Mouse (Mus musculus) ES-E14 (cell line): ENCODE measurements around the gene Kdm8. TPM values are rescaled to one million over a fixed set of nuclear protein-coding genes. Genes with fewer than 3 reads are reported as not detected.

Experiments used
- DNase-seq: peaks from one replicate; pipeline ENCODE4 v3.0.0-alpha.2; 2013; ENCODE audit warnings: low read depth, low spot score
- H3K27ac ChIP-seq: 2 replicates; pipeline ENCODE4 v1.5.1; 2012; ENCODE audit warnings: low read depth, mild to moderate bottlenecking, low read length, moderate library complexity, mixed read lengths; ENCODE audit not compliant: poor library complexity, insufficient read depth, severe bottlenecking
- H3K36me3 ChIP-seq: 2 replicates; pipeline ENCODE4 v1.6.1; 2012; ENCODE audit warnings: mild to moderate bottlenecking, low read length, moderate library complexity, mixed read lengths; ENCODE audit not compliant: control insufficient read depth, poor library complexity, insufficient read depth, severe bottlenecking
- H3K4me1 ChIP-seq, 2 experiments: fragments of 150-350 bp in 1 of 2; sonication (generic) in 1 of 2; 2 replicates each; pipeline ENCODE4 v1.6.1; 2012; ENCODE audit warnings: low read length in 2 of 2, mild to moderate bottlenecking in 1 of 2, mixed read lengths in 1 of 2; ENCODE audit not compliant: control insufficient read depth in 2 of 2, insufficient read depth in 2 of 2, poor library complexity in 1 of 2
- H3K4me3 ChIP-seq, 2 experiments: fragments of 150-350 bp in 1 of 2; sonication (generic) in 1 of 2; 2 replicates each; pipeline ENCODE4 v1.5.1; 2012; ENCODE audit warnings: low read length in 2 of 2, low read depth in 1 of 2, mild to moderate bottlenecking in 1 of 2, mixed read lengths in 1 of 2; ENCODE audit not compliant: insufficient read depth in 1 of 2, poor library complexity in 1 of 2, severe bottlenecking in 1 of 2
- H3K9ac ChIP-seq: 2 replicates; pipeline ENCODE4 v1.6.1; 2012; ENCODE audit warnings: low read depth, mild to moderate bottlenecking, low read length, mixed read lengths; ENCODE audit not compliant: poor library complexity, insufficient read depth, severe bottlenecking
- H3K9me3 ChIP-seq: fragments of 150-350 bp; sonication (generic); 2 replicates; pipeline ENCODE4 v1.6.1; 2012; ENCODE audit warnings: low read depth, mild to moderate bottlenecking, low read length; ENCODE audit not compliant: control insufficient read depth, insufficient read depth
- CHD2 ChIP-seq: IDR thresholded peaks from 2 replicates; pipeline ENCODE4 v1.6.1; 2014; ENCODE audit warnings: mild to moderate bottlenecking, low read depth, low read length, inconsistent platforms
- HCFC1 ChIP-seq: IDR thresholded peaks from 2 replicates; pipeline ENCODE4 v1.6.1; 2012; ENCODE audit warnings: low read length, inconsistent platforms, borderline replicate concordance; ENCODE audit not compliant: insufficient read depth
- MAFK ChIP-seq: IDR thresholded peaks from 2 replicates; pipeline ENCODE4 v1.6.1; 2014; ENCODE audit warnings: mild to moderate bottlenecking, low read depth, low read length, inconsistent platforms; ENCODE audit not compliant: insufficient read depth
- ZC3H11A ChIP-seq: IDR thresholded peaks from 2 replicates; pipeline ENCODE4 v1.6.1; 2012; ENCODE audit warnings: low read depth, mild to moderate bottlenecking, inconsistent platforms, low read length, borderline replicate concordance
- ZNF384 ChIP-seq: IDR thresholded peaks from 2 replicates; pipeline ENCODE4 v1.6.1; 2012; ENCODE audit warnings: low read depth, low read length, inconsistent platforms
- in situ Hi-C, 2 experiments: fragments of 600-800 bp; cut with MboI; formaldehyde crosslinking; loops; one replicate each; pipeline ENCODE4 v1.15.1; 2025; ENCODE audit warnings: low sequenced_read_pairs in 2 of 2, inconsistent platforms in 1 of 2; ENCODE audit not compliant: unreplicated experiment in 2 of 2
- total RNA-seq: library from RNA; depleted of rRNA; stranded (reverse); fragments of 300-350 nt; gene quantifications from 2 replicates; pipeline ENCODE4 v1.2.3, GENCODE M21; 2012

Kdm8 gene
- total RNA-seq, 1 experiment, result 6.7 TPM

DNA sequence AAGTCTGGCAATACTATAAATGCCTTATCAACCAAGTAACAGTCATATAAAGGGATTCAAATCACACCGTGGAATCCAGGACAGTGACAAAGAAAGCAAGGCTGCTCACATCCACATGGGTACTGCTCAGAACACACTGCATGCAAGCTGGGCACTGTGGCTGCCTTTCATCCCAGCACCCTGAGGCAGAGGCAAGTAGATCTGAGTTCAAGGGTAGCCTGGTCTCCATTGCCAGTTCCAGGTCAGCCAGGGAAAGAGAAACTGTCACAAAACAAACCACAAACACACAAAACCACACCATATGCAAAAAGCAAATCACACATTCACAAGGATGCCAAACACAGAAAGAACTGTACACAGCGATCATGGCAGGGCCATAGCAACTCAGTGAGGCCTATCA is 45.2 kb downstream of the Kdm8 start:
- in situ Hi-C loops, result no loop called here
- peaks cover 3% of the 10 kb centered on the region in 2 experiments; a peak in 1 of 4 replicates for H3K4me1 ChIP-seq
- no peaks in the 10 kb centered on the region for H3K9me3 ChIP-seq
- H3K9ac ChIP-seq, result no peak overlapping the region
- no peak for TF ChIP-seq CHD2
- TF ChIP-seq ZC3H11A, result no peak
- DNase-seq, result no peak
- no peak overlapping the region for H3K27ac ChIP-seq
- H3K36me3 ChIP-seq, result no peaks in the 10 kb centered on the region; the same call in 1 of the 2 replicates
- H3K4me3 ChIP-seq, result no peak overlapping the region

DNA sequence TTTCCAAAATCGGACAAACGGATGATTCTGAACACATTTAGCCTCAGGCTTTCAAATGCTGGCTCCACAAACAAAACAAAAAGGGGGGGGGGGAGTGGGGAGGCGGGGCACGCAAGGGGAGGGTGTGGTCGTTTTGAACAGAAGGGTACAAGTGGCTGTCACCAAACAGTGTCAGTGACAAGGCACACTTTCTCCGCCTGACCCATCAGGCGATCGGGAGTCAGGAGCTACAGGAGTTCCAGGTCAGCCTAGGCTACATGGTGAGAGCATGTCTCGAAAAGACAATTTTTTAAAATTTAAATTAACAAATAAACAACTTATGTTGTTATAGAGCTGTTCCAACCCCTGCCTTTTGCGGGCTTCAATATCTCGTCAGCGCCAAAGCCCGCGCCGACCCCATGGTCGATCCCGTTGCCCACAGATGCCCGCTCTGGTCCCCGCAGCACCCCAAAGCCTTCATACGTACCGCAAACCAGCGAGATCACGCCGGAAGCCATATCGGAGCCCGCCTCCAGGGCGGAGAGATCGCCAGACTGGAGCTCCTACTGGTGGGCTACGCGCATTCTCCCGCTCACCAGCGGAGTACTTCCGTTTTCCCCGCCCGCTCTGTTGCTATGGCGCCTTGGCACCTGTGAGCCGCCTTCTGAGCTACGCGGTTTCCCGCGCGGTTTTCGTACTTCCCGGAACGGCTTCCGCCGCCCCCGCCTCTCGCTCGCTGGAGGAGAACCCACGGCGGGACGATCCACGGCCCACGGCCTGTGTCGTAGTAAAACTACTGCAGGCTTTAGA is 46.7 kb downstream of the Kdm8 start, which contains the start of gene Nsmce1:
TSS of gene Nsmce1 (minus strand) at position 650 of the 789 bp plus-strand sequence.
- H3K4me3 ChIP-seq, result peak within 1 kb of the TSS; percentile 83 to 91
- peak; percentile 86 for DNase-seq
- peaks cover 3% of the 10 kb centered on the region in 2 experiments; a peak in 1 of 4 replicates for H3K4me1 ChIP-seq
- in situ Hi-C loops, result no loop called here
- peak within 1 kb of the TSS; percentile 94 for H3K9ac ChIP-seq
- peak within 1 kb of the TSS; percentile 54 for H3K27ac ChIP-seq
- TF ChIP-seq CHD2, result no peak
- TF ChIP-seq ZNF384, result no peak
- H3K36me3 ChIP-seq, result no peaks in the 10 kb centered on the region; the same call in 1 of the 2 replicates
- H3K9me3 ChIP-seq, result no peaks in the 10 kb centered on the region

DNA sequence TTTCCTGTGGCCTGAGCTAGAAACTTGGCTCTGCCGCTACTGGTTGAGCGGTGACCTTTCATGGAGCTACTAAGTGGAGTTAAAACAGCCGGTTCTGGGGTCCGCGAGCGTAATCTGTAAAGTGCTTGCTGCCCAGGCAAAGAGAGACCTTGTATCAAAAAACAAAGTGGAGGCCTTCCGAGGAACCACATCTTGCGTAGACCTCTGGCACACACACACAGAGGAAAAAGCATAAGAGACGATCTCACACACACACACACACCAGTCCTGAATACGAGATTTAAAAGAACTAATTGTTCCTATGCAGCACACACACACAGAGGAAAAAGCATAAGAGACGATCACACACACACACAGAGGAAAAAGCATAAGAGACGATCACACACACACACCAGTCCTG is 47.3 kb downstream of the Kdm8 start:
- in situ Hi-C loops, result no loop called here
- Histone ChIP-seq H3K4me3 (peak overlapping the region; percentile 83 to 91), H3K9ac (peak overlapping the region; percentile 94), H3K9me3 (no peaks in the 10 kb centered on the region), H3K36me3 (no peaks in the 10 kb centered on the region), H3K4me1 (peaks cover 3% of the 10 kb centered on the region in 2 experiments; a peak in 1 of 4 replicates), H3K27ac (peak overlapping the region; percentile 54; the same call in 1 of the 2 replicates)
- TF ChIP-seq ZNF384 (no peak), CHD2 (no peak), MAFK (no peak), ZC3H11A (no peak)
- DNase-seq, result peak; percentile 7

GRCm38 (mm10) chr7:125492551-125492950 is 48.1 kb downstream of the Kdm8 start:
- in situ Hi-C loops, result no loop called here
- H3K4me3 ChIP-seq, result no peak overlapping the region
- no peaks in the 10 kb centered on the region for H3K36me3 ChIP-seq
- no peak for DNase-seq
- H3K27ac ChIP-seq, result no peak overlapping the region
- peaks cover 2 to 3% of the 10 kb centered on the region in 2 experiments; a peak in 1 of 4 replicates for H3K4me1 ChIP-seq
- no peaks in the 10 kb centered on the region for H3K9me3 ChIP-seq
- 0 out of 2 replicates have a peak overlapping the region, but pooled peaks have one; percentile 94 for H3K9ac ChIP-seq
- TF ChIP-seq HCFC1, result no peak
- no peak for TF ChIP-seq CHD2
- no peak for TF ChIP-seq ZC3H11A
- TF ChIP-seq ZNF384, result no peak
- no peak for TF ChIP-seq MAFK
